Mouse (Mus musculus) urinary bladder, postnatal 36 days (tissue): Measurements from ENCODE around the gene Clta.

Experiments
- DNase-seq, 2 experiments: peaks; one replicate each; pipeline ENCODE4 v3.0.0; 2022; ENCODE audit warnings: low spot score in 2 of 2, mixed read lengths in 1 of 2

Gene Clta

DNA sequence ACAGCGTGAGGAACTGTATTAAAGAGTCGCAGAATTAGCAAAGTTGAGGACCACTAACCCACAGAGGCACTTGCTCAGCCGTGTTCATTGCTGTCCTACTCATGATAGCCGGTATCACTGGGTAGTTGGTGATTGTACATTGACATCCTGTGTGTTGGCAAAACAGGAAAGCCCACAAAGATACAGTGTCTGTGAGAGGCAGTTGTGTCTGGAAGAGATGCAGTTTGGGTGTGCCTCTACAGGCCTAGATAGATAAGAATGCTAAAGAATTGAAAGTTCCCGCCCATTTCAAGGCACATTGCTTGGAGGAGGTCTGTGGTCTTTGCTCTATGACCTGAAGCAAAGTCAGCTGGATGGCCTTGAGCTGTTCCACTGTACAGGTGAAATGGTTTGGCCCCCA is at the start of gene Clta:
TSS of gene Clta (plus strand) at position 327 of the 400 bp plus-strand sequence.
- DNase-seq: no peak

DNA sequence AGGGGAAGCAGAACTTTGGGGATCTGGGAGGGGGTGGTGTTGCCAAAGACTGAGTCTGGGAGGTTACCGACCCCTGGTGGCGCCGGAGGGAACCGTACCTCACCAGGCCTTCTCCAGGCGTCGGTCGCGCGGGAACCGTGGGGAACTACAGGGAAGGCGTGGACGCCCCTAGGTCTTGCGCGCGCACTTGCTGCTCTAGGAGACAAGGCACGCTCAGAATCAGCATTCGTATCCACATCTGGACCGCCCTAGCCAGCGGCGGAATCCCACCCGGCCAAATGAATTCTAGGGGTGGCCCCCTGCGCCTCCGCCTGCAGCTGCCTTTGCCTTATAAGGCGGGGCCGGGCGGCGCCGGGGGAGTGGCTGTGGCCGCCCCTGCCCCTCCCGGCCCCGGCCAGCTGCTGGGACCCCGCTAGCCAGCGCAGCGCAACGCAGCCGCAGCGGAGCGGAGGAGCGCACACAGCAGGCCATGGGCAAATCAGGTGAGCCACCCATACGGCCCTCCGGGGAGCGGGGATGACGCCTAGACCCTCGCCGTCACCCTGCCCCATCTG is 46.9 kb upstream of the Clta start, which contains the start of gene Glipr2:
TSS of gene Glipr2 (plus strand) at position 110 of the 554 bp plus-strand sequence.
- DNase-seq: peak; percentile 63 to 75

DNA sequence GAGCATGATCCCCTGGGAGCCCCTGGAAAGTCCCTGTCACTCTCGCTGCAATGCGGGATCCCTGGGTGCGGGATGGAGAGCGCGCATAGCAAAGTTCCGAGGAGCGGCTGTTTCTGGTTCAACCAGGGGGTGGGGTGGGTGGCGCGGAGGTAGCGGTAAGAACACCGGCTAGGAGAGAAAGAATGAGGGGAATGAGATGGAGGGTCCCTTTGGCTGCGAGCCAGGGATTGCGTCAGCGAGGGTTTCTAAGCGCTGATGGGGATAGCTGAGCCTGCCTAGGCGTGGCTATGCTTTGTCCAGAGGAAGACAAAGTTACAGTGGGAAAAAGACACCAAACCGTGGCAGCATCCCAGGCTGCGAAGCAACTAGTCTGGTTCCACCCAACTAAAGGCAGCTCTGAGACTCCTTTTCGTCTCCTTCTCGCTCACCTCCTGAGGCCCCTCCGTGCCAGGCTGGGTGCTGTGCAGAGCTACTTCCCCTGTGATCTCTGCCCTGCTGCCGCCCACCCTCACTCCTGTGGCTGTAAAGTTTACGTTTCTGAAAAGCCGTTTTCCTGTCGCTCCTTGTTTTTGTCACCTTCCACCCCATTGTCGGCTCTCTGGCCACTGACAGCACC is 46.3 kb upstream of the Clta start:
- DNase-seq: peak in 1 of 2 experiments; percentile 58

DNA sequence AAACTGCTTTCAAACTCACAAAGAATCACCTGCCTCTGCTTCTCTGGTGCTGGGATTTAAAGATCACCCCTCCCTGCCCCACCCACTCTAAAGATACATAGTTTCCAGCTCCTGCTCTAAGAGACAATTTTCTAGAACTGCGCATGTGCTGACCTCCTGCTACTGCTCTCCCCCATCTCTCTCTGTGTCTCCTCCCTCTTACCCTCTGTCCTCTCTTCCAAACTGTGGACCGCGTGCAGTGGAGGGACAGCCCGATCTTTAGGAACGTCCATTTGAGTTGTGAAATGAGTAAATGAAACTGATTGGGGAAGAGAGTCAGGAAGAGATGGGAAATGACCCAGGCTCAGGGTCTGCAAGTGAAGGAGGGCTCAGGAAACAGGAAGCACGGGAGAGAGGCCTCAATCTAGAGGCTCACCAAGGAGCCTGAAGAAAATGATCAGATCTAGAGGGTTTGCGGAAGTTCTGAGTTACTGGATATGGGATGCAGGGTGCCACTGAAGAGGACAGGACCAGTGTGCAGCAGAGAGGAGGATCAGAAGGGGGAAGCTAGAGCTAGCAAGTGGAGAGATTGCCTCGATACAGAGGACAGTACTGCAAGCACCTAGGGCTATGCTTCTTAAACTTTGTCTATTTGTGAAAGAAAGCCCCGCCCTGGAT is 44.6 kb upstream of the Clta start:
- DNase-seq: no peak

DNA sequence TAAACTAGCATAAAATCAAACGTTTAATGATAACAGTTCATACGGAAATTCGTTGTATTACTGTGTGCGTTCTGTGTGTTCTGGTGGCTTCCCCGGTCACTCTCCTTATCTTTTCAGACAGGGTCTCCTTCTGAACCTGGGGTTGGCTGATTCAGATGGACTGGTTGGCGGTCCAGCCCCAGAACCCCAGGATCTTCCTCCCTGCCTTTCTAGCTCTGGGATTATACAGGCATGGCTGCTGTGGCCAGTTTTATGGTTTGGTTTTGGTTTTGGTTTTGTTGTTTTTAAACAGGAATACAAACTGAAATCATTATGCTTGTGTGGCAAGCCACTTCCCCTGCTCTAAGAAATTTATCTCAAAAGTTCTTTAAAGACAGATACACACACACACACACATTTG is 44.0 kb upstream of the Clta start:
- no peak for DNase-seq

GRCm38 (mm10) chr4:43964326-43964833 is 39.9 kb upstream of the Clta start:
- DNase-seq: no peak

DNA sequence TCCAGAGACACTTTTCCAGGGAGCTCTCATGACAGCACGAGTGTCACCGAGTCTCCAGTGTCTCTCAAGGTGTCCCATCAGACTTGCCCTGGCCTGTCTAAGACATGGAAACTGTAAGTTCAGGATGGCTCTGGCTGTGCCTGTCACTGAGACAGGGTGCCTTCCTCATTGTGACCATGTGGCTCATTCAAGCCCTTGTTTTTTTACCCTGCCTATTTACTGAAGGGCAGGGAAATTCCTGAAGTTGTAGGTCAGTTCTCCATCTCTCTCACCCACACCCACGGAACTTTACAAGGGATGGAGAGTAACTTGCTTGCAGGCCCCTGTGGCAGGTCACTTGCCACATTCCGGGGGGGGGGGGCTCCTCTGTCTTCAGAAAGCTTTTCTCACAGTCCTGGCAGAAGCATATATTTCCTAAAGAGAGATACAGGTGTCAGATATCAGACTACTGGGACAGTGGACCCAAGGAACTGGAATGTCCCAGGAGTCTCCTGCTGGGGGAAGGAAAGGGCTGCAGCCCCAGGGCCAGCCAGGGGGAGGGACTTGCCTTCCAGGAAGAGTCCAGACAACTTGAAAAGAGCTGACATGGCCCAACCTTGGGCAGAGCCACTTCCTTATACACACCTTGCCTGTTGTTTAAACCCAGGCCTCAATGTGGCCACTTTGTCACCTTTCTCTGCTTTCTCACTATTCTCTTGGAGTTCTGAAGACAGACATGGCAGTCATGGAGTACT is 39.1 kb upstream of the Clta start:
- DNase-seq: no peak

DNA sequence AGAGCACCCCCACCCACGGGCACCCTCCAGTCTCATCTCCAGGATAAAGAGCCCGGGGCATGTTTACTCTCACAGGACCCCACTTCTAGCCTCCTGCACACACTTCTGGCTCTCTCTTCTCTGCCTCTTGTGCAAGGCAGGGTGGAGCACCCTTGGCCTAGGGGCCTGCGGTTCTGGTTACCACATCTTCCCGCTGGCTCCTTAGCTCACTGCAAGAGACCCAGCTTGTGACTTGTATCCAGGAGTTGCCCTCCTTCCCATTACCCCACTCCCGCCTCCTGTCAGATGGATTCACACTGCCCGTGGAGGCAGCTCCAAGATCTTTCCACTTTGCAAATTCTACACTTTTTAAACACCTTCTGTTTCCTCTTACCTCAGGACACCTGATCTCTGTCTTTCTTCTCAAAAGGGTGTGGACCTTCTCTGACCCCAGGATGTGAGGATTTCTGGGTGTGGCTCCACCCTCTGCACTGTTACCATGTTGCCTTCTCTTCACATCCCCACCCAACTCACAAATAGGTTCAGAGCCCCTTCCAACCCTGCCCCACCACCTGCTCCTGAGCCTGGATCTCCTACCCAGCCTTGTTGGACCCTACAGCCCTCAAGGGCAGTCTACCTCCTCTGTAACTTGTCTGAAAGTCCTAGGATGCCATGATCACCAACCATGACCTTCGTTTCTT is 38.3 kb upstream of the Clta start:
- peak in 1 of 2 experiments; percentile 40 for DNase-seq

DNA sequence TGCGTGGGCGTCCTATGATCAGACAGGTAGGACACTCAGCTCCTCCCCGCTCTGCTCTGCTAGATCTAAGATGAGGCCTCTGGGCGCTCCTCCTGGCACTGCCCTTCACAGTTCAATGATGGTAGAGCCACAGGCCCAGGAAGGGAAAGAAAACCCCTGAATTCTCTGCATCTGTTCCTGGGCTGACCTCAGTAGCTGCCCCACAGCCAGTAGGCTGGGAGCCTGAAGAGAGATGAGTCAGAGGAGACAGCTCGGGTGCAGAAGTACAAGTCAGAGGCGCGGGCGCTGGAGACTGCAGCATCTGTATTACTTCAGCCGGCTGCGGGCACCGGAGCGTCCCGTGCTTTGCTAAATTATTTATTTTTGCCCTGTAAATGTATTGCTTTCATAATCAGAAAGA is 35.6 kb upstream of the Clta start:
- peak in 1 of 2 experiments; percentile 75 for DNase-seq

DNA sequence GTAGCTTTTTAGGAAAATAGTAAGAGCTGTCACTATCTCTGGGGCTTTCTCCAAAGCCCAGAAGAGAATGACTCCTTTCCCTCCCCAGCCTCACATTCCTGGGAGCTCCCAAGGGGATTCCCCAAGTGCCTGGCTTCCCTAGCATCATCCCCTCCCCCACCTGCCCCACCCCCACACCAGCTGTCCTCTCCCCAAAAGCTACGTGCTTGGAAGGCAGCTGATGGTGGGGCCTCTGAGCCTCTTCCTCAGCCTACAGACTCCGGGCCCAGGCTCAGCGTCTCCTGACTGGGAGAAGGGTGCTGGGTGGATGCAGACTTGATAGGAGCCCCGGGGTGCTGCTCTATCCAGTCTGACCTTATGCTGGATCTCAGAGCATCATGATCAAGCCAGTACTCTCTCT is 34.9 kb upstream of the Clta start:
- DNase-seq: no peak

DNA sequence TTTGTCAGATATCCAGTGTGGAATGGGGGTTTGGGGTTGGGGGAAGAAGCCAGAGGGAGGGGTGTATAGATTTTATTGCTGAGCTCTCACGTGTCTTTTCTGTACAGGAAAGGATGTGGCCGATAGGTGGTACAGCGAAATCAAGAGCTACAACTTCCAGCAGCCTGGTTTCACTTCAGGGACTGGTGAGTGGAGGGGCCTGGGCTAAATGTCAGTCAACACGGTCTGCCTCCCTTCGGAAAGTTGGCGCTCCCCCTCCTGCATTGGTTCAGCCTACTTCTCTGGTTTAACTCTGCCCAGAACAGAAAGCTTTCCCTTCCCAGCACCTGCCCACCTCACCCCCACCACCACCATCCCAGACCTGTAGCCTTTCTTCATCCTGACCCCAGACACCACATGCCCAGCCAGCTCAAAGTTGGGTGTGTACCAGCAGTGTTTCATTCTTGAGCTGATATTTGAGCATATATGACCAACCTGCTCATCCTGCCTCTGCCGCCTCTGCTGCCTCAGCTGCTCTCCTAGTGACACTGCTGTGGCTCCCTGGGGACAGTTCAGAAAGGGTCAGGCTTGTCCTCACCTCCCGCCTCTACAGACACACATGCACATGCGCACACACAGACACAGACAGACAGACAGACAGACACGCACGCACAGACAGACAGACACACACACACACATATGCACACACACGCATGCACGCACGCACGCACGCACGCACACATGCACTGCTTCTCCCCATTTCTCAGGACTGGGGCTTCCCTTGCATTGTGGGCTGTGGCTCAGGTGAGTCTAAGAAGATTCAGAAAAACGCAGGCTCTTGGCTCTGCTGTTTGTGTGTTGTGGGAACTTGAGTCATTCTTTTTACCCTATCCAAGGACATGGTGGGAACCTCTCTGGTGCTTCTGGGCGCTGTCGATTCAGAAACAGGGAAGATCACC is 33.6 kb upstream of the Clta start:
- no peak for DNase-seq

DNA sequence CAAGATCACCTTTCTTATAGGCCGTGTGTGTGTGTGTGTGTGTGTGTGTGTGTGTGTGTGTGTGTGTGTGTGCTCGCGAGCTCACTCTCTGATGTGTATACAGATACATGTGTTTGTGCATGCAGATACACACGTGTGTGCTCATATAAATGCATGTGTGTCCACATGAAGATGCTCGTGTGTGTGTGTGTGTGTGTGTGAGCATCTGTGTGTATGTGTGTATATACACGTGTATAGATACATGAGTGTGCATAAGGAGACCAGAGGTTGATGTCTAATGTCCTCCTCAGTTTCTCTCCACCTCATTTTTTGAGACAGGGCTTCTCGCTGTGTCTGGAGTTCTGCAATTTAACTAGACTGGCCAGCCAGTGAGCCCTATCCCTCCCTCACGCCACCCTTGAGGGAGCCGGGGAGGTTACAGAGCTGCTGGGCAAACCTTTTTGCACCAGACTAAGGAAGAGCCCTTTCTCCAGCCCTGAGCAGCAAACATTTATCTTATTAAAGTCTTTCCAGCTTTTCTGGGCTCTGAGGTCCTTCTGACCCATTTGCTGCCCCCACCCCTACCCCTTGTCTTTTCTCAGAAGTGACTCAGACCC is 32.6 kb upstream of the Clta start:
- no peak for DNase-seq

DNA sequence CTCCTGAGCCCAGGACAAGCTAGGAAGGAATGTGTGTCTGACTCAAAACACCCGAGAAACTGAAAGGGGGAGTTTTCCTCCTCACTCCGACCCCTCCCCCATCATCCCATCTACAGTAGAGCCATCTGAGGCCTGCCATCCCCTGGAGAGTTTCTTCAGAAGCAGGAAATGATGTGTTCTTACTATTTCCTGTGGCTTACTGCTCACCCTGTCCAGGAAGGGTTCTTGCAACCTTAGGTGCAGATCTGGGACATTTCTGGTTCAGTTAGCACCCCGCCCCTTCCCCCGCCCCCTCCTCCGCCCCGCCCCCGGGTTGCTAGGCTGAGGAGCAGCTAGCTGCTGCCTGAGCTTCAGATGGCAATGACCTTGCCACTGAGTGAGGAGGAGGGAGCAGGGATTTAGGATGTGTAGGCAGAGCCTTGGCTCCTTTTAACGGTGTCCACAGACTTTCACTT is 32.1 kb upstream of the Clta start:
- no peak for DNase-seq

DNA sequence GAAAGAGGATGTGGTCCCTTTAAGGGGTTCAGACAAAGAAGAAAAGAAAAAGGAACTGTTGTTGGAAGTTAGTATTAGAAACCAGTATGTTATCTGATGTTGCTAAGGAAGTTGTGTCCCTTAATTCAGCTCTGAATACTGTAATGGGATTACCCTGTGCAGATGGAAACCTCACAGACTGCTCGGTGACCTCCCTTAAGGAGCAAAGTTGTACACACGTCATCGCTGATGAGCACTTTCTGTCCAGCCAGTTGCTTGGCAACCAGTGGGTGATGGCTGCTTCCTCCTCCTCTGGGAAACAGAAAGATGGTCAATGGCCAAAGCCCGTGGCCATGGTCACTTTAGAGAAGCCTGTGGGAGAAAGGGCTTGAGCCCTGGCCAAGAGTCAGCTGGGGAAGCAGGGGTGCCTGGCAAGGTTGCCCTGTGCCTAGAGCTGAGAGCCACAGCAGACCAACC is 30.7 kb upstream of the Clta start:
- peak in 1 of 2 experiments; percentile 72 for DNase-seq

DNA sequence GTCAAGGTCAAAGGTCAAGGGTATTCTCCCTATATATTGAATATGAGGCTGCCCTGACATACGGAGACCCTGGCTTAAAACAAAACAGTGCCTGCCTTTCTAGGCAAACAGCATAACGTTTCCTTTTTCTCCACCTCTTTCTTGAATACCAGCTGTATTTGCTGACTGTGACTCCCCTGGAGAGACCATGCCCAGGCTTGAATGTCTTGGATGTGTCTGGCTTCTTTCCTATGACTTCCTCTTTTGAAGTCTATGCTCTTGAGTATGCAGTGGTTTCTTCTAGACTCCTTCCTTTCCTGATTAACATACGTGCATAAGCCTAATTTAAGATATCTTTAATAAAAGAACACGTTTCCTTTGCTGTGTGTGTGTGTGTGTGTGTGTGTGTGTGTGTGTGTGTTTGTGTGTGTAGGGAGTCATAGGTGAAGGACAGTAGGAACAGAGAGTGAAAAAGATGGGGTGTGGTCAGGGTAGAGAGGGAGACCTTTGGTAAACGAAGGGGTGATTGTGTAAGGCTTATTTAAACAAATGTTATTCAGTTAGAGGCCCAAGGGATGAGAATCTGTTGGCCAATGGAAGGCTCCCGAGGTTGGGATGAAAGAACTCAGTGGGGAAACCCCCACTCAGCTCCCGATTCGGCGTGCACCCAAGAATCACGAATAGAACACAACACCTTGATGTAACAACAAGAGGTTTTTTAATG is 29.2 kb upstream of the Clta start:
- DNase-seq: no peak

- no peak for DNase-seq
Observed at GRCm38 (mm10) chr4:43976223-43976740, 28.0 kb upstream of the Clta start.

DNA sequence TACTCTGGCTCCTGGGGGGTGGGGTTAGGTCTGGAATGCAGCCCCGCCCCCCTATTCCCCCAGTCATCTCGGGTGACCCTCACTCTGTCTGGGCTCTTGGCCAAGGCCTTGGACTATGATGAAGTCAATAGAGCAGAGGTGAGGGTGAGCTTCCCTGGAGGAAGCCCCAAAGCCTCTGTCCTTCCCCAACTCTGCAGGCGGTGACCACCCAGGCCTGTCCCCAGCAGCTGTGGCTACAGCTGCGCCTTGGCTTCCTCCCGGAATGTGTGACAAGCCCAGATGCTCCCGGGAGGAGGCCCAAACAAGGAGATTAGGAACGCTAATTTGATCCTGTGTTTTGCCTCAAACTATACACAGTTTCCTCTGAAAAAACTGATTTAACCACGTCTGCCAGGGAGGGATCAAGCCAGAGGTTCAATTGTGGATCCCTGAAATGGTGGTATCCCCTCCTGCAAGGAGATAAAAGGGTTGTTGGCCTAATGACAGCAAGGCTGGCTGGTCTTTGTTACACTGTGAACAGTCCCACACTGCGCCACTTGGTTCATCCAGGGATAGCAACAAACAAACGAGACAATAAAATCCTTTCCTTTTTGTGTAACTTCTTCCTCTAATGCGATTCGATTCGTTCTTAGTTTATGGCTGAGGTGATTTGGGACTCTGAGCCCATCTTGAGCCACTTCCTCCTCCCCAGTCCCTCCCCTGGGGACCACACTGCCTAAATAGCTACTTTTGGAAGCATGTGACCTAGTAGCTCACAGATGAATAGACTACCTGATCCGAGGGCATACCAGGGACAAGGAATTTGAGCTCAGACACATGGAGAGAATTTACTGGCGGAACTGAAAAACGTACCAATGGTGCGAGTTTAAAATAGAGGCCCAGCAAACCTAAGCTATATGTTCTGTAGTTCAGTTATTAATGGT is 25.5 kb upstream of the Clta start:
- no peak for DNase-seq

GRCm38 (mm10) chr4:43979746-43980145 is 24.5 kb upstream of the Clta start:
- DNase-seq: peak in 1 of 2 experiments; percentile 61
